Mouse (Mus musculus) limb, embryonic 14.5 days (tissue): ENCODE measurements around the gene Gatad2a. TPM values are rescaled to one million over a fixed set of nuclear protein-coding genes. Genes with fewer than 3 reads are reported as not detected.

Experiments
- ATAC-seq: fragments of 200-750 bp; cut with Nextera tagmentation; 2 replicates; pipeline ENCODE4 v1.8.0; 2017; ENCODE audit warnings: low read depth, moderate number of reproducible peaks, moderate TSS enrichment; ENCODE audit not compliant: low FRiP score
- DNase-seq: peaks from one replicate; pipeline ENCODE4 v3.0.0-alpha.2; 2015; ENCODE audit warnings: low spot score
- H3K27ac ChIP-seq: fragments of 300-500 bp; sonication (generic); replicated peaks from 2 replicates; pipeline ENCODE4 v1.5.1; 2014; ENCODE audit warnings: low read depth, mild to moderate bottlenecking, low read length, moderate library complexity, mixed read lengths
- H3K27me3 ChIP-seq: fragments of 300-500 bp; sonication (generic); 2 replicates; pipeline ENCODE4 v1.6.1; 2014; ENCODE audit warnings: low read length, mixed read lengths; ENCODE audit not compliant: control insufficient read depth, insufficient read depth
- H3K36me3 ChIP-seq: fragments of 300-500 bp; sonication (generic); 2 replicates; pipeline ENCODE4 v1.6.1; 2014; ENCODE audit warnings: mild to moderate bottlenecking, low read length, moderate library complexity, mixed read lengths; ENCODE audit not compliant: control insufficient read depth, insufficient read depth
- H3K4me1 ChIP-seq: fragments of 300-500 bp; sonication (generic); 2 replicates; pipeline ENCODE4 v1.6.1; 2014; ENCODE audit warnings: antibody characterized with exemption, low read length, mixed read lengths; ENCODE audit not compliant: control insufficient read depth, insufficient read depth
- H3K4me2 ChIP-seq: fragments of 300-500 bp; sonication (generic); replicated peaks from 2 replicates; pipeline ENCODE4 v1.6.1; 2014; ENCODE audit warnings: low read depth, mild to moderate bottlenecking, low read length, moderate library complexity; ENCODE audit not compliant: severe bottlenecking
- H3K4me3 ChIP-seq: fragments of 300-500 bp; sonication (generic); replicated peaks from 2 replicates; pipeline ENCODE4 v1.5.1; 2014; ENCODE audit warnings: low read length
- H3K9ac ChIP-seq: fragments of 300-500 bp; sonication (generic); 2 replicates; pipeline ENCODE4 v1.6.1; 2014; ENCODE audit warnings: mild to moderate bottlenecking, low read depth, low read length, moderate library complexity; ENCODE audit not compliant: severe bottlenecking
- H3K9me3 ChIP-seq: fragments of 300-500 bp; sonication (generic); 2 replicates; pipeline ENCODE4 v1.6.1; 2016; ENCODE audit warnings: low read length; ENCODE audit not compliant: control insufficient read depth
- POLR2A ChIP-seq: fragments of 200-500 bp; IDR thresholded peaks from 2 replicates; pipeline ENCODE4 v1.8.0; 2012; ENCODE audit warnings: inconsistent platforms, mild to moderate bottlenecking, moderate library complexity, borderline replicate concordance; ENCODE audit not compliant: insufficient read depth, insufficient read length; ENCODE audit errors: extremely low read depth
- WGBS: fragments of 180-500 bp; shearing (Covaris S2); extraction: QIAGEN DNeasy Blood & Tissue Kit; methylation state at CpG from one replicate; pipeline ENCODE4 v1.1.7; 2014; 5-methylcytosine and 5-hydroxymethylcytosine counted together
- polyA plus RNA-seq, 2 experiments: library from polyadenylated mRNA; depleted of rRNA in 1 of 2; stranded (reverse) in 1 of 2; unstranded in 1 of 2; fragments of >200 nt; fragmentation: Nextera tagmentation in 1 of 2; extraction: Ambion mirVana in 1 of 2; gene quantifications; 2 replicates each; pipeline versions ENCODE4 v1.2.1 to v1.2.3; 2012 to 2014

Gatad2a gene
- polyA plus RNA-seq, 2 experiments: 49.2 to 65.0 TPM

GRCm38 (mm10) chr8:69863387-69864020, 132.7 kb downstream of the Gatad2a start:
- no peak overlapping the region for H3K27ac ChIP-seq
- H3K9me3 ChIP-seq: no peaks in the 10 kb centered on the region
- ATAC-seq (no peak), DNase-seq (no peak)
- no peak overlapping the region for H3K9ac ChIP-seq
- H3K36me3 ChIP-seq: no peaks in the 10 kb centered on the region
- no peak overlapping the region for H3K4me3 ChIP-seq
- no peak for TF ChIP-seq POLR2A
- no peaks in the 10 kb centered on the region for H3K4me1 ChIP-seq
- WGBS: 90% methylated on average over 5 of the region's 5 CpGs
- no peak overlapping the region for H3K4me2 ChIP-seq
- H3K27me3 ChIP-seq: no peaks in the 10 kb centered on the region

DNA sequence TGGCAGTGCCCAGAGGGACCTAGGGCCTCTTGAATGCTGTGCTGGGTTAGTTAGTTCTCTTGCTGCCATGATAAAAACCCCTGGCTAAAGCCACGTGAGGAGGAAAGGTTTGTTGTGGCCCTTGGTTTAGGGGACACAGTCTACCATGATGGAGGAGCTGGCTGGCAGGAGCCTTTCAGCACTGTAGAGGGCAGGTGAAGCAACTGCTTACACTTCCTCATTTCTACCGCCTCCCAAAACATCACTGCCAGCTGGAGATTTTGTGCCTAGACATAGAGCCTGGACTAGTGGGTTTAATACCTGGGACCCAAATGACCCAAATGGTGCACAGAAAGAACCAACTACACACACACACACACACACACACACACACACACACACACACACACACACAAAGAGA, 134.9 kb downstream of the Gatad2a start:
- ATAC-seq (no peak), DNase-seq (no peak)
- no peak overlapping the region for H3K27ac ChIP-seq
- H3K4me2 ChIP-seq: no peak overlapping the region
- no peak for TF ChIP-seq POLR2A
- no peaks in the 10 kb centered on the region for H3K4me1 ChIP-seq
- WGBS: 63% methylated on average over 2 of the region's 2 CpGs
- no peak overlapping the region for H3K9ac ChIP-seq
- H3K27me3 ChIP-seq: no peaks in the 10 kb centered on the region
- H3K9me3 ChIP-seq: no peaks in the 10 kb centered on the region
- H3K4me3 ChIP-seq: no peak overlapping the region
- no peaks in the 10 kb centered on the region for H3K36me3 ChIP-seq

- Histone ChIP-seq H3K27ac (no peak overlapping the region), H3K9ac (no peak overlapping the region), H3K36me3 (no peaks in the 10 kb centered on the region), H3K27me3 (no peaks in the 10 kb centered on the region), H3K4me2 (no peak overlapping the region), H3K4me3 (no peak overlapping the region), H3K9me3 (no peaks in the 10 kb centered on the region), H3K4me1 (no peaks in the 10 kb centered on the region)
- ATAC-seq: no peak
- 68% methylated on average over 4 of the region's 4 CpGs for WGBS
- no peak for DNase-seq
- TF ChIP-seq POLR2A: no peak
Measured at GRCm38 (mm10) chr8:69860807-69861206, 135.4 kb downstream of the Gatad2a start.

Other genes starting within 250 kb of the Gatad2a start
- 9.3 and 10.0 TPM in 2 replicates for gene Zfp963, start 246.4 kb downstream of the Gatad2a start, polyA plus RNA-seq (2012; rRNA removed)
- gene Zfp963, start 246.4 kb downstream of the Gatad2a start, polyA plus RNA-seq (2014; fragmentation: Nextera tagmentation; extraction: Ambion mirVana): 8.2 and 8.7 TPM in 2 replicates
- gene Gm20422, start 221.5 kb downstream of the Gatad2a start, polyA plus RNA-seq (2012; rRNA removed): 1.1 TPM in 1 of 2 replicates, not detected in the other
- gene Gm20422, start 221.5 kb downstream of the Gatad2a start, polyA plus RNA-seq (2014; fragmentation: Nextera tagmentation; extraction: Ambion mirVana): 0.62 and 1.5 TPM in 2 replicates
- 79.7 and 118 TPM in 2 replicates for gene Atp13a1, start 205.2 kb downstream of the Gatad2a start, polyA plus RNA-seq (2012; rRNA removed)
- gene Atp13a1, start 205.2 kb downstream of the Gatad2a start, polyA plus RNA-seq (2014; fragmentation: Nextera tagmentation; extraction: Ambion mirVana): 44.8 and 47.8 TPM in 2 replicates
- gene Zfp866, start 205.2 kb downstream of the Gatad2a start, polyA plus RNA-seq (2012; rRNA removed): 24.8 and 29.5 TPM in 2 replicates
- 30.6 and 36.0 TPM in 2 replicates for gene Zfp866, start 205.2 kb downstream of the Gatad2a start, polyA plus RNA-seq (2014; fragmentation: Nextera tagmentation; extraction: Ambion mirVana)
- 25.4 and 27.8 TPM in 2 replicates for gene Gmip, start 187.7 kb downstream of the Gatad2a start, polyA plus RNA-seq (2012; rRNA removed)
- gene Gmip, start 187.7 kb downstream of the Gatad2a start, polyA plus RNA-seq (2014; fragmentation: Nextera tagmentation; extraction: Ambion mirVana): 7.7 and 8.5 TPM in 2 replicates
- gene Lpar2, start 174.0 kb downstream of the Gatad2a start, polyA plus RNA-seq (2012; rRNA removed): 4.1 and 6.4 TPM in 2 replicates
- 1.5 TPM in 2 replicates for gene Lpar2, start 174.0 kb downstream of the Gatad2a start, polyA plus RNA-seq (2014; fragmentation: Nextera tagmentation; extraction: Ambion mirVana)
- gene Pbx4, start 163.9 kb downstream of the Gatad2a start, polyA plus RNA-seq (2012; rRNA removed): 6.3 and 6.6 TPM in 2 replicates
- gene Pbx4, start 163.9 kb downstream of the Gatad2a start, polyA plus RNA-seq (2014; fragmentation: Nextera tagmentation; extraction: Ambion mirVana): 5.2 and 6.8 TPM in 2 replicates
- gene Cilp2, start 108.7 kb downstream of the Gatad2a start, polyA plus RNA-seq (2012; rRNA removed): 2.6 and 3.6 TPM in 2 replicates
- 1.5 and 1.9 TPM in 2 replicates for gene Cilp2, start 108.7 kb downstream of the Gatad2a start, polyA plus RNA-seq (2014; fragmentation: Nextera tagmentation; extraction: Ambion mirVana)
- gene Tssk6, start 94.2 kb downstream of the Gatad2a start, polyA plus RNA-seq (2012; rRNA removed): 0.84 and 1.2 TPM in 2 replicates
- 4.1 TPM in 2 replicates for gene Tssk6, start 94.2 kb downstream of the Gatad2a start, polyA plus RNA-seq (2014; fragmentation: Nextera tagmentation; extraction: Ambion mirVana)
- gene Ndufa13, start 93.8 kb downstream of the Gatad2a start, polyA plus RNA-seq (2012; rRNA removed): 85.3 and 97.4 TPM in 2 replicates
- gene Ndufa13, start 93.8 kb downstream of the Gatad2a start, polyA plus RNA-seq (2014; fragmentation: Nextera tagmentation; extraction: Ambion mirVana): 187 and 190 TPM in 2 replicates
- 5.4 and 8.6 TPM in 2 replicates for gene Yjefn3, start 93.7 kb downstream of the Gatad2a start, polyA plus RNA-seq (2012; rRNA removed)
- 4.2 and 5.5 TPM in 2 replicates for gene Yjefn3, start 93.7 kb downstream of the Gatad2a start, polyA plus RNA-seq (2014; fragmentation: Nextera tagmentation; extraction: Ambion mirVana)
- 85.5 and 124 TPM in 2 replicates for gene Mau2, start 46.4 kb upstream of the Gatad2a start, polyA plus RNA-seq (2012; rRNA removed)
- 50.5 and 51.8 TPM in 2 replicates for gene Mau2, start 46.4 kb upstream of the Gatad2a start, polyA plus RNA-seq (2014; fragmentation: Nextera tagmentation; extraction: Ambion mirVana)
- gene Sugp1, start 46.4 kb upstream of the Gatad2a start, polyA plus RNA-seq (2012; rRNA removed): 21.3 and 25.4 TPM in 2 replicates
- 32.6 and 34.4 TPM in 2 replicates for gene Sugp1, start 46.4 kb upstream of the Gatad2a start, polyA plus RNA-seq (2014; fragmentation: Nextera tagmentation; extraction: Ambion mirVana)
- gene Tm6sf2, start 76.5 kb upstream of the Gatad2a start, polyA plus RNA-seq (2012; rRNA removed): 5.2 and 7.2 TPM in 2 replicates
- gene Tm6sf2, start 76.5 kb upstream of the Gatad2a start, polyA plus RNA-seq (2014; fragmentation: Nextera tagmentation; extraction: Ambion mirVana): 0.54 and 1.2 TPM in 2 replicates
- 0.23 and 0.38 TPM in 2 replicates for gene Hapln4, start 87.1 kb upstream of the Gatad2a start, polyA plus RNA-seq (2012; rRNA removed)
- gene Hapln4, start 87.1 kb upstream of the Gatad2a start, polyA plus RNA-seq (2014; fragmentation: Nextera tagmentation; extraction: Ambion mirVana): 0.41 TPM in 1 of 2 replicates, not detected in the other
- 0.58 and 0.59 TPM in 2 replicates for gene Ncan, start 124.5 kb upstream of the Gatad2a start, polyA plus RNA-seq (2012; rRNA removed)
- gene Ncan, start 124.5 kb upstream of the Gatad2a start, polyA plus RNA-seq (2014; fragmentation: Nextera tagmentation; extraction: Ambion mirVana): 0.25 and 0.48 TPM in 2 replicates
- 17.4 and 19.3 TPM in 2 replicates for gene Nr2c2ap, start 134.9 kb upstream of the Gatad2a start, polyA plus RNA-seq (2012; rRNA removed)
- gene Nr2c2ap, start 134.9 kb upstream of the Gatad2a start, polyA plus RNA-seq (2014; fragmentation: Nextera tagmentation; extraction: Ambion mirVana): 18.3 and 20.8 TPM in 2 replicates
- gene Rfxank, start 142.8 kb upstream of the Gatad2a start, polyA plus RNA-seq (2012; rRNA removed): 33.5 and 38.6 TPM in 2 replicates
- 17.6 and 17.8 TPM in 2 replicates for gene Rfxank, start 142.8 kb upstream of the Gatad2a start, polyA plus RNA-seq (2014; fragmentation: Nextera tagmentation; extraction: Ambion mirVana)
- 84.2 and 89.1 TPM in 2 replicates for gene Borcs8, start 143.1 kb upstream of the Gatad2a start, polyA plus RNA-seq (2012; rRNA removed)
- gene Borcs8, start 143.1 kb upstream of the Gatad2a start, polyA plus RNA-seq (2014; fragmentation: Nextera tagmentation; extraction: Ambion mirVana): 61.4 and 61.8 TPM in 2 replicates
- 0.67 and 0.82 TPM in 2 replicates for gene Mef2b, start 143.3 kb upstream of the Gatad2a start, polyA plus RNA-seq (2012; rRNA removed)
- gene Mef2b, start 143.3 kb upstream of the Gatad2a start, polyA plus RNA-seq (2014; fragmentation: Nextera tagmentation; extraction: Ambion mirVana): 0.37 TPM in 1 of 2 replicates, not detected in the other
- gene Tmem161a, start 176.0 kb upstream of the Gatad2a start, polyA plus RNA-seq (2012; rRNA removed): 151 and 303 TPM in 2 replicates
- gene Tmem161a, start 176.0 kb upstream of the Gatad2a start, polyA plus RNA-seq (2014; fragmentation: Nextera tagmentation; extraction: Ambion mirVana): 49.9 and 54.9 TPM in 2 replicates
- gene Slc25a42, start 215.9 kb upstream of the Gatad2a start, polyA plus RNA-seq (2012; rRNA removed): 23.6 and 27.9 TPM in 2 replicates
- 3.6 and 4.1 TPM in 2 replicates for gene Slc25a42, start 215.9 kb upstream of the Gatad2a start, polyA plus RNA-seq (2014; fragmentation: Nextera tagmentation; extraction: Ambion mirVana)
- 78.7 and 84.4 TPM in 2 replicates for gene Sugp2, start 237.8 kb upstream of the Gatad2a start, polyA plus RNA-seq (2012; rRNA removed)
- gene Sugp2, start 237.8 kb upstream of the Gatad2a start, polyA plus RNA-seq (2014; fragmentation: Nextera tagmentation; extraction: Ambion mirVana): 30.6 and 33.8 TPM in 2 replicates
- gene Armc6, start 238.1 kb upstream of the Gatad2a start, polyA plus RNA-seq (2012; rRNA removed): 35.0 and 42.3 TPM in 2 replicates
- gene Armc6, start 238.1 kb upstream of the Gatad2a start, polyA plus RNA-seq (2014; fragmentation: Nextera tagmentation; extraction: Ambion mirVana): 22.8 and 26.8 TPM in 2 replicates